Mouse (Mus musculus): ENCODE results near the gene Ptchd4. TPM values are rescaled to one million over a fixed set of nuclear protein-coding genes. Genes with fewer than 3 reads are reported as not detected.

Gene Ptchd4
- polyA plus RNA-seq, 1 experiment = not detected

GRCm38 (mm10) chr17:42462726-42463125 is 147.0 kb downstream of the Ptchd4 start:
- no peak overlapping the region for H3K27ac ChIP-seq (ENCODE audit: control insufficient read depth, insufficient read depth, low read length)
- no peaks in the 10 kb centered on the region for H3K4me1 ChIP-seq (replicated peaks; ENCODE audit: control insufficient read depth, insufficient read depth, low read length)
- H3K4me3 ChIP-seq (ENCODE audit: control insufficient read depth, insufficient read depth, low read length) = no peak overlapping the region

GRCm38 (mm10) chr17:42480173-42480991 is 164.6 kb downstream of the Ptchd4 start:
- H3K27ac ChIP-seq (ENCODE audit: control insufficient read depth, insufficient read depth, low read length) = no peak overlapping the region
- TF ChIP-seq CTCF (IDR thresholded peaks at IDR 0.05; ENCODE audit: borderline replicate concordance, control insufficient read depth, extremely low read depth, insufficient read depth, low read length, poor library complexity) (no peak), POLR2A (IDR thresholded peaks at IDR 0.05; ENCODE audit: control insufficient read depth, extremely low read depth, insufficient read depth, low read length, poor library complexity) (no peak)
- no peak for DNase-seq
- 85% methylated on average over 5 of the region's 5 CpGs for WGBS
- H3K4me1 ChIP-seq (replicated peaks; ENCODE audit: control insufficient read depth, insufficient read depth, low read length) = no peaks in the 10 kb centered on the region
- H3K4me3 ChIP-seq (ENCODE audit: control insufficient read depth, insufficient read depth, low read length) = no peak overlapping the region
- H3K36me3 ChIP-seq (ENCODE audit: control insufficient read depth, insufficient read depth, low read length) = no peaks in the 10 kb centered on the region
- no peaks in the 10 kb centered on the region for H3K27me3 ChIP-seq (ENCODE audit: control insufficient read depth, insufficient read depth, low read length)

More at GRCm38 (mm10) chr17:42462726-42463125, 147.0 kb downstream of the Ptchd4 start:
- Histone ChIP-seq H3K36me3 (ENCODE audit: control insufficient read depth, insufficient read depth, low read length) (no peaks in the 10 kb centered on the region), H3K27me3 (ENCODE audit: control insufficient read depth, insufficient read depth, low read length) (no peaks in the 10 kb centered on the region)
- no peak for DNase-seq
- TF ChIP-seq POLR2A (IDR thresholded peaks at IDR 0.05; ENCODE audit: control insufficient read depth, extremely low read depth, insufficient read depth, low read length, poor library complexity) (no peak), CTCF (IDR thresholded peaks at IDR 0.05; ENCODE audit: borderline replicate concordance, control insufficient read depth, extremely low read depth, insufficient read depth, low read length, poor library complexity) (no peak)

GRCm38 (mm10) chr17:42509356-42510262 is 193.9 kb downstream of the Ptchd4 start:
- no peak for TF ChIP-seq POLR2A (IDR thresholded peaks at IDR 0.05; ENCODE audit: control insufficient read depth, extremely low read depth, insufficient read depth, low read length, poor library complexity)
- no peak for TF ChIP-seq CTCF (IDR thresholded peaks at IDR 0.05; ENCODE audit: borderline replicate concordance, control insufficient read depth, extremely low read depth, insufficient read depth, low read length, poor library complexity)
- no peak for DNase-seq
- Histone ChIP-seq H3K36me3 (ENCODE audit: control insufficient read depth, insufficient read depth, low read length) (no peaks in the 10 kb centered on the region), H3K27me3 (ENCODE audit: control insufficient read depth, insufficient read depth, low read length) (no peaks in the 10 kb centered on the region), H3K4me1 (replicated peaks; ENCODE audit: control insufficient read depth, insufficient read depth, low read length) (no peaks in the 10 kb centered on the region), H3K4me3 (ENCODE audit: control insufficient read depth, insufficient read depth, low read length) (no peak overlapping the region), H3K27ac (ENCODE audit: control insufficient read depth, insufficient read depth, low read length) (no peak overlapping the region)
- WGBS = 82% methylated on average over 9 of the region's 9 CpGs

GRCm38 (mm10) chr17:42530147-42530546 is 214.4 kb downstream of the Ptchd4 start:
- no peak overlapping the region for H3K4me3 ChIP-seq (ENCODE audit: control insufficient read depth, insufficient read depth, low read length)
- WGBS = 76% methylated on average over 5 of the region's 5 CpGs
- H3K27ac ChIP-seq (ENCODE audit: control insufficient read depth, insufficient read depth, low read length) = no peak overlapping the region
- no peaks in the 10 kb centered on the region for H3K36me3 ChIP-seq (ENCODE audit: control insufficient read depth, insufficient read depth, low read length)
- H3K4me1 ChIP-seq (replicated peaks; ENCODE audit: control insufficient read depth, insufficient read depth, low read length) = no peaks in the 10 kb centered on the region
- TF ChIP-seq POLR2A (IDR thresholded peaks at IDR 0.05; ENCODE audit: control insufficient read depth, extremely low read depth, insufficient read depth, low read length, poor library complexity) = no peak
- no peak for TF ChIP-seq CTCF (IDR thresholded peaks at IDR 0.05; ENCODE audit: borderline replicate concordance, control insufficient read depth, extremely low read depth, insufficient read depth, low read length, poor library complexity)
- no peak for DNase-seq
- H3K27me3 ChIP-seq (ENCODE audit: control insufficient read depth, insufficient read depth, low read length) = no peaks in the 10 kb centered on the region

GRCm38 (mm10) chr17:42549578-42549977 is 233.8 kb downstream of the Ptchd4 start:
- 90% methylated on average over 2 of the region's 2 CpGs for WGBS
- no peaks in the 10 kb centered on the region for H3K4me1 ChIP-seq (replicated peaks; ENCODE audit: control insufficient read depth, insufficient read depth, low read length)
- no peaks in the 10 kb centered on the region for H3K36me3 ChIP-seq (ENCODE audit: control insufficient read depth, insufficient read depth, low read length)
- TF ChIP-seq POLR2A (IDR thresholded peaks at IDR 0.05; ENCODE audit: control insufficient read depth, extremely low read depth, insufficient read depth, low read length, poor library complexity) (no peak), CTCF (IDR thresholded peaks at IDR 0.05; ENCODE audit: borderline replicate concordance, control insufficient read depth, extremely low read depth, insufficient read depth, low read length, poor library complexity) (no peak)
- no peak for DNase-seq
- H3K27me3 ChIP-seq (ENCODE audit: control insufficient read depth, insufficient read depth, low read length) = no peaks in the 10 kb centered on the region
- no peak overlapping the region for H3K4me3 ChIP-seq (ENCODE audit: control insufficient read depth, insufficient read depth, low read length)
- no peak overlapping the region for H3K27ac ChIP-seq (ENCODE audit: control insufficient read depth, insufficient read depth, low read length)
